Mouse (Mus musculus) megakaryocyte-erythroid progenitor cell, adult 5-6 weeks (primary cell): Measurements from ENCODE around the gene Ccdc158. TPM values are rescaled to one million over a fixed set of nuclear protein-coding genes. Genes with fewer than 3 reads are reported as not detected.

Source experiments
- ATAC-seq: replicated peaks from 2 replicates; pipeline ENCODE4 v1.8.0; 2016; ENCODE audit warnings: mild to moderate bottlenecking, inconsistent platforms; ENCODE audit not compliant: severe bottlenecking, poor library complexity, low FRiP score, low TSS enrichment
- total RNA-seq, 2 experiments: library from RNA; stranded (forward) in 1 of 2; stranded (reverse) in 1 of 2; fragments of 200-1000, 215-1000 nt in 1 of 2; fragments of >200 nt in 1 of 2; fragmentation: Nextera tagmentation in 1 of 2; gene quantifications; 2 replicates each; pipeline ENCODE4 v1.2.3; 2014 to 2017

The Ccdc158 gene
- total RNA-seq (2014; fragmentation: Nextera tagmentation) (4.2 and 4.7 TPM in 2 replicates), total RNA-seq (2017) (6.4 and 8.7 TPM in 2 replicates)

DNA sequence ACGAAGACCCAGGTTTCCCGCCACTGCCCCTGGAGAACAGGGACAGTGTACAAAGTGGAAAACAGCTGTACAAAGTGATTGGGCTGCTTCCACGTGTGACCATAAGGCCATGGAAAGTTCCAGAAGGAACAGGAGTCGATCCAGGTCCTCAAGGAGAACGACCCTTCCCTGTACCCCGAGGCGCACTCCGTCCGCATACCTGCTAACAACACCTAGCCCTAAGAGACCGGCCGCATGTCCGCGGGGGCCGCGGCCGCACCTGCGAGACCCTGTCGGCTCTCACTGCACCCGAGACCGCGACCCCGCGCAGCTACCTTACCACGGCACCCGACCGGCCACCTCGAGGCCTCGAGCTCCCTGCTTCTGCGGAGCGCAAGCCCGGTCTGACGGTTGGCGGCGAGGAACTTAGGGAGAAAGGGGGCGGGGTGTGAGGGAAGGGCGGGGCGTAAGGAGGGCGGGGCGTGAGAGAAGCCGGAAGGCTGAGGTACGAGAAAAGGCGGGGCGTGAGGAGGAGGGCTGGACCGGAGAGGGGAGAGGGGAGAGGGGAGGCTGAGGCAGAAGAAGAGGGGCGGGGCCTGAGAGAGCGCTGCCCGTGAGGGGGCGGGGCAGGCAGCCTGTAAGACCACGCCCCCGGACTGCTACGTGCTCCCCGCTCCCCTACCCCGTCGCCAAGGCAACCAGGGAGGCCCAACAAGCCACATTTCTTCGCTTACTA is at the start of gene Ccdc158:
Gene Ccdc158, minus strand, starts transcription at position 413 of the 715 bp plus-strand sequence.
- ATAC-seq: peak; percentile 91

DNA sequence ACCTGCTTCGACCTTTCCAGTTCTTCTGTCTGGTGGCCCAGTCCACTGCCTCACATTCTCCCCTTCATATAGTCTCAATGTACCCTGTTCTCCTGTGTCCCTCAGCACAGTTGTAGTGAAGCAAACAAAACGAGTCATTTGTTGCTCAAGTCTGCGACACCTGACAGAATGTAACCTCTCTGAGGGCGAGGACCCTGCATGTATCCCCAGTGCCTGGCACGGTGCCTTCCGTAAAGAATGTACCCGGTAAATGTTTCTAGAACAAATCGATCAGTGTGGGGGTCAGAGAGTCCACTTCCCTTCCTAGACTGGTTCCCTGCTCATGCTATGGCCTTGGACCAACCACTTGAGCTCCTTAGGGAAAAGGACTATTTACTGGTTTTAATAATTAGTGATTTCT is 46.5 kb upstream of the Ccdc158 start:
- no peak for ATAC-seq

DNA sequence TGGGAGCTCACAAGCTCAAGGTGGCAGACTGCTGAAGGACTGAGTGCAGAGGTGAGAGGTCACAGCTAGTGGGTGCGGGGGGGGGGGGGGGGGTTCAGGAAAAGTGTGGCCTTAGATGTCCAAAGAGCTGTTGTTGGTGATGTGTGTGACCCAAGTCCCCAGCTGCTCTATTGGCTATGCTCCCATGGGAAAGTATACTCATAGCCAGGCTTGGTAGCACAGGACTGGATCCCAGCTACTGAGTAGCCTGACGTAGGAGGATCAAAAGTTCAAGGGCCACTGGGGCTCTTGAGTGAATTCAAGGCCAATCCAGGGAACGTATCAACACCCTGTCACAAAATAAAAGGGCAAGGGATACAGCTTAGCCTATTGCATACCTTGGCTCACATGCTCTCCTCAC is 43.8 kb upstream of the Ccdc158 start:
- no peak for ATAC-seq

DNA sequence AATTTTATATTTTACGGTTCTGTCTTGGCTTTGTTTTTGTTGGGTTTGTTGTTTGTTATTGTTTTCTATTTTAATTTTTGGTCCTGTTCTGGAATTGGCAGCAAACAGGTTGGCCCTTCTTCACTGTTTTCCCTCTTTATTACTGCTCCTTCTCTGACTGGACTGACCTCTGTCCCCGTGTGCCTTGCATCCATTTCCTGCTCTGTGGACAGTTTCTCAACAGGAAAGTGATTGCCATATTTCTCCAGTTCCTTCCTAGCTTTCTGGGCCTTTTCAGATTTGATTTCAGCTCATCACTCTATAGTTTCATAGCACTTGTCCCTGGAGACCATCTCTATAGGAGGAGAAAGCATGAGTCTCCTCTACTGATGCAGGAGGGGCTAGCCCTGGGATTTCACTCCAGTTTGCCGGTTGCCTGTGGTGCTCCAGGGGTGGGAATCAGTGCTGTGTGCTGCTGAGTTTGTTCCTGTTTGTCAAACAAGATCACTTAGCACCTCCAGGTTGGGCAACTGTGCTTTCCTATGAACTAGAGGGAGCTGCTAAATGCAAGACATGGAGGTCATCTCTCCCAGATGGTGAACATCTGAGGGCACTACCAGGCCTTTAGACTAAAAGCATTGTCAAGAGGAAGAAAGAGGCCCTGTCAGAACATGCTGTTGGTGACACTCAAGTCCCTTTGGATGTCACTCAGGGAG is 42.7 kb upstream of the Ccdc158 start:
- no peak for ATAC-seq

DNA sequence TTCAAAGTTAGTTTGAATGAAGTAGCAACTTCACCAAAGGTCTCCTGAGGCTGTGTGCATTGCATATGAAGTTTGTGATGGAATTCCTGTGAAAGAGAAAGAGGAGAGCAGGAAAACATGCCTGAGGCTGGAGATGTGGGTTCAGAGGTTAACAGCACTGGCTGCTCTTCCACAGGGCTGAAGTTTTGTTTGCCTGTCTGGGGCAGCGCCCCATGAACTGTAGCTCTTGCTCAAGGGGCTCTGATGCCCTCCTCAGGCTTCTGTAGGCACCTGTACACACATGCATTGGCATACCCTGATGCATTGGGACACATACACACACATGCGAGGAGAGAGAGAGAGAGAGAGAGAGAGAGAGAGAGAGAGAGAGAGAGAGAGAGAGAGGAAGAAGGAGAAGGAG is 40.8 kb upstream of the Ccdc158 start:
- no peak for ATAC-seq

DNA sequence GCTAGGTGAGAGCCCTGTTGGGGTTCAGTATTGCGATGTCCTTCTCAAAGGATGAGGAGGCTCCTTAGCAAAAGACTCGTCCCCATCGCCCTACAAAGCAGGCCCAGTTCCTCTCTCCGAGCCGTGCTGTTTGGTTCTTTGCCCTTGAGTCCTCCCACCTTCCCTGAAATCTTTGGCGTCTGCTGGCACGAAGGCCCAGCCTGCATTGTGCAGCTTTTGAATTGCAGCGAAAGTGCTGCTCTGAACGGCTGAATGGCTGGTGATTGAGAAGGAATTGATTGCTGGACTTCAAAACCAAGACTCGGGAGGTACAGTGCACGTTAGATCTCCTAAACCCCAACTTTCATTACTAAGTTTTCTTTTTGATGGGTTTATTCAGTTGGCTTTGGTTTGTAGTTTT is 40.2 kb upstream of the Ccdc158 start:
- no peak for ATAC-seq

DNA sequence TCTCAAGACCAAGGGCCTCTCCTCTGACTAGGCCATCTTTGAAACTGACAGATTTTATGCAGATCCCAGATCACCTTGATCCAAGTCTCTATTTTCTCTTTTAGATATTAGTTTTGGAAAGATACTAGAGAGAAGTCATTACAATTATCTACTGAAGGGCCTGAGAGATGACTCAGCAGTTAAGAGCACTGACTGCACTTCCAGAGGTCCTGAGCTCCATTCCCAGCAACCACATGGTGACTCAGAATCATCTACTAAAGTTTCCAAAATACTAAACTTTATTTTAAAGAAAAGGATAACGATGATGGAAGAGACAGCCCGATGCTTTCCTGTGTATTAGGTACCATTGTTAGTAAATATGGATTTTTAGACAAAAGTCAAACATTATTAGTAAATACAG is 39.8 kb upstream of the Ccdc158 start:
- ATAC-seq: no peak

DNA sequence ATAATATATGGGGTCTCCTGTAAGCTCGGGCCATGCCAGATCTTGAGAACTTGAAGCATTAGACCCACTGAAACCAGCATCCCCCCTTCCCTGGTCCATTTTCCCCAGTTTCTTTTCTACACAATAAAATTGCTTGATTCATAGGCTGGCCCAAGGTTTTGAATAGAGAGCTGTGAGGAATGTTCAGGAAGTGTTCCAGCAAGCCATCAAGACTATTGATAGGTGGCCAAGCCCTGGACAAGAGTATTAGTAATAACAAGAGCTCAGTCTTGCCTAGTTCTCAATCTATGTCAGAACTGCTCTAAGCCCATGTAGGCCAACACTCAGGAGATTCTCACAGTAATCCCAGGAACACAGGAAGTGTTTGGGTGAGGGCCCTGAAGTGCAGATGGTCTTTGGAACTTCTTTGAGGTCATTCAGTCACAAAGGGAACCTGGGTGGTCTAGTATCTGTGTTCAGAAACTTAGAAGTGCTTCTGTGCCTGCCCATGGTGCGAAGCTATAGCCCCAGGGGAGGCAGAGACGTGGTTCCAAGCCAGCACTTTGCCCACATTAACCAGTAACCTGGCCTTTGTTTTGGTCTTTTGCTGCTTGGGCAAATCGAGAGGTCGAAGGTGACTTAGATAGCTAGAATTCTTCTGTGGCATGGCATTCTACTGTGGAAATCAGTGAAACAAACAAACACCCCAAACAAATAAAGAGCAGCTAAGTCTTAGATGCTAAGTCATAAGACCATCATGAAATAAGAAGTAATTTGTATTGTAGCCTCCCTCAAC is 37.7 kb upstream of the Ccdc158 start:
- no peak for ATAC-seq

DNA sequence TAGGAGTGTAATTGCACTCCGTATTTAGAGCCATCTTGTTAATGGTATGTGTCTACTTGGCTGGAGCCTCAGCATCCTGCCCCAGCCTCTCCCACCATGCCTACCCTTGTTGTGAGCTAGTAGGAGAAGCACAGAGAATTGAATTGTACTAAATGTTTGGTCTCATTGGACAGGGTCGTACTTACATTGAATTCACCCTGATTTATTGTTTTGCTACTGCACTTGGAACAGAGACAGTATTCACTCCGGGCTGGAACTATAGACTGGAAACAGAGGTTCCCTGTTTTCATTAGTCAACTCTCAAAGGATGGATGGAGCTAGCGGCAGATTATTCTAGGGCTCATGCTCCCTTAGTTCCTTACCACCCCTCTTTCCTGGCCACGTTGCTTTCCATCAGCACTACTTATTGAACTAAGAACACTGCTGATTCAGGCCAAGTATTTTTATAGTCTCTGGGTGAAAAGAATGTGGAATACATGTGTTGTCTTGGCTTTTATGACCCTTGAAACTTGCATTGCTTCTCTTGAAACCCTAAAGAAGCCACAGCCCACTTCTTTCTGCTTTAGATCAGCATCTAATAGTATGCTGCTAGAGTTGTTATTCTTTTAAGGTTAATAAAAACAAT is 36.7 kb upstream of the Ccdc158 start:
- no peak for ATAC-seq

DNA sequence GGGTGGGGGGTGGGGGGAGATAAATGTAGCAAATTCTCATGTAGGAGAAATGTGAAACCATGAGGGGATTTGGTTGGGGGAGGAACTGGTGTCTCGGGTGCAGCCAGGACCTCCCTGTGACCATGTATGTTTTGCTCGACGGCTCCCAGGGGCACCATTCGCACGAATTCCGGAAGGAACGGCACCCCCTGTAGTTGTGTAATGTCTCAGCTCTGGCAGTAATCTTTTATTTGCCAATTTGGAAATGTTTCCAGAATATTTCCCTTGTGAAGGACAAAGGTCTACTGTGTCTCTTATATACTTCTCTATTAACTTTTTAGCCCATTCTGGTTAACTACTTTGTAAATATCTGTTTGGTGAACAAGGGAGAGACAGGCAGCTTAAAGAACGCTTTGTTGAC is 35.7 kb upstream of the Ccdc158 start:
- no peak for ATAC-seq

DNA sequence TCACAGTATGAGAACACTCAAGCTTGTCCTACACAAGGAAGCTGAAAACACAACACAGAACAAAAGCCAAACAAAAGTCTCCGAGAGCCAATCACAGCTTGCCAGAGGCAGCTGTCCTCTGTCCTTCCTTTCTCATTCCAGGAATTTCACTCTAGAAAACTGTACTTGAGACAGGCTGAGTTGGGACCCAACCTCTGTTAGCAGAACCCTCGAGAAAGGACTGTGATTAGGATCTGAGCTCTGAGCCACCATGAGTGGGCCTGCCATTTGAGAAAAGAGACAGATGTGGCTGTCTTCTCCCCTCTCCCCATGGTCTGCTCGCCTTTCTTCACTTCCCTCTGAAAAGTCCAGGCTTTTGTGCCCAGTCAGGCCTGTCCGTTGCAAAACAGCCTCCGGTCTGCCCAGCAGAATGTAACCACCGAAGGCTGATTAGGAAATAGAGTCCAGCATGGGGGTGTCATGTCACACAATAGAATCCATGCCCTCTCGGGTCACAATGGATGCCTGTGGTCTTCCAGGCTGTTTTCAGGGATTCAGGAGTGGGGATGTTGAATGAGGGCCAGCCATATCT is 32.9 kb upstream of the Ccdc158 start:
- no peak for ATAC-seq

DNA sequence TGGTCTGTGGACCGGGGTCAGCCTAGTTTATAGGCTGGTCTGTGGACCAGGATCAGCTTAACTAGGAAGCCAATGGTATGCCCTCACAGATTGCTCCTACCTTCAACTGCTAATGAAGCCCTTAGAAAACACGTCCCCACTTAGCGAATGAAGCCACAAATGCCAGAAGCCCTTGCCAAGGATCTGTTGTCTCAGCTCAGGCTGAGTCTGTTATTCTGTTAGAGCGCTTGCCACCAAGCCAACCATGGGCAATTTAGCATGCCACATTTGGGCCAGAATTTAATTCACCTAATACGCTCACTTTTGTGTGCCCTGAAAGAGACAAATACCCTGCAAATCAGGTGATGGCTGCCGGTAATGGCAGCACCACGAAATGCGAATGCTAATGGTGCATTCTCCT is 28.6 kb upstream of the Ccdc158 start:
- no peak for ATAC-seq

DNA sequence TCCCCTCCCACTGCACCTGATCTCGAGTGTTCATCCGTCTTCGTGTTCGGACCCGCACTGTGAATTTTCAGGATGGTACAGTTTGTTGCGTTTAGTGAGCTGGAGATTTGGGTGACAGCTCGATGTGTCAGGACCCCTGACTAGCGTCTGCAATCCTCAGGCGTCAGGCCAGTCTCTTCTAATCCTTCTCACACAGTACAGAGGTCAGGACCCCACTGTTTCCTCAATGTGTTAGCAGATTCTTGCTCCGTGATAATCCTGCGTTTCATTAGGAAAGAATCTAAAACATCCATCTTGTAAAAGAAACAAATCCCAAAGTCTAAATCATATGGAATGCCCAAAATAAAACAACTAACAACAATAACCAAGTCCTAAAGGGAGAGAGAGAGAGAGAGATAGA is 26.7 kb upstream of the Ccdc158 start:
- no peak for ATAC-seq

DNA sequence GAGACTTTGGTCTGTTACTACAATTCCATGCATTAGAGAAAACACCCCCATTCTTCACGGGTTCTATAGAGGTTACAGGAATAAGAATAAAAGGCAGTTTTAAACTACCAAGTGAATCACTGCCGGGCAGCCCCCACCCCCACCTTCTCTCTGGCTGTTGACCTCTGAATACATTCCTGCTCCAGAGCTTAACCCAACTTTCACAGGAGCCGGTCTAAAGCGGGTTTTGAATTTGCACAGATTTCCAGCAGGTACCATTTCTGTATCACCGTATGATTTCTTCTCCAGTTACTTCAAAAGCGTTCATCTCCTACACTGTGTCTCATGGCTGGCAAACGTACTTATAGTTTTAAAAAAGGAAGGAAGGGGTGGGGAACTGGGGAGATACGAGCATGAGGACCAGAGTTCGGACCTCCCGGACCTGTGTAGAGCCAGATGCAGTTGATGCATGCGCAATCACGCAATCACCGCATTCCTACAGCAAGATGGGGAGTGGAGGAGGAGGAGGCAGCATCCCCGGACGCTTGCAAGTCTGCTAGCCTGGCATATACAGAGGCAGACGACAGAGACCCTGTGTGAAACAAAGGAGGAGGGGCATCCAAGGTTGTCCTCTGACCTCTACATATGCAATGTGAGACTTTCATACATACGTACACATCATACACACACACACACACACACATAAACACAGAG is 23.9 kb upstream of the Ccdc158 start:
- no peak for ATAC-seq

DNA sequence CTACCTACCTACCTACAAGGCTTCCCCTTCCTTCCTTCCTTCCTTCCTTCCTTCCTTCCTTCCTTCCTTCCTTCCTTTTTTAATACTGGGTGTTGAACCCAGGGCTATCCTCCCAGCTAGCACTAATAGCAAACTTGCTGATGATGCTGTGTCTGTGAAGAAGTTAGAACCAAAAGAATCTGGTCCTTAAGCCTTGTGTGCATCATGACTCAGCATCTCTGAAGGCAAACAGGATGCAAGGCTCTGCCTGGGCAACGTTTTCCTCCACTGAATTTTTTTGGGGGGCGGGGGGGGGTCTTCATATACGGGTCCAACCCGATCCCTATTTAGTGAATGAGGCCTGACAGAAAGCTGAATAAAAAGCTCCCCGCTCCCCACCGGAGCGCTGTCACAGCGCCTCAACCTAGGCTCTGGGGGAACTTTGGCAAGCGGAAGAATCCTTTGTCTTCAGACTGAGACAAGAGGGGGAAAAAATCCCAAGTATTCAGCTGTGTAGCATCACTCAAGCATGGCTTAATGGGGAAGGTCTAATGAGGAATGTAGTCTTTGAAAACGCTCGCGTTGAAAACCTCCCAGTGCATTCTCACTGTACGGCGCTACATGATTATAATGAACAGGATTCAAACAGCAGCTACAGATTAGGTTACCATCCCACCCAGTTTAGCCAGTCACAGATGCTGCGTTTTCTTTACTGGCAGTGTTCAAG is 23.2 kb upstream of the Ccdc158 start:
- no peak for ATAC-seq

DNA sequence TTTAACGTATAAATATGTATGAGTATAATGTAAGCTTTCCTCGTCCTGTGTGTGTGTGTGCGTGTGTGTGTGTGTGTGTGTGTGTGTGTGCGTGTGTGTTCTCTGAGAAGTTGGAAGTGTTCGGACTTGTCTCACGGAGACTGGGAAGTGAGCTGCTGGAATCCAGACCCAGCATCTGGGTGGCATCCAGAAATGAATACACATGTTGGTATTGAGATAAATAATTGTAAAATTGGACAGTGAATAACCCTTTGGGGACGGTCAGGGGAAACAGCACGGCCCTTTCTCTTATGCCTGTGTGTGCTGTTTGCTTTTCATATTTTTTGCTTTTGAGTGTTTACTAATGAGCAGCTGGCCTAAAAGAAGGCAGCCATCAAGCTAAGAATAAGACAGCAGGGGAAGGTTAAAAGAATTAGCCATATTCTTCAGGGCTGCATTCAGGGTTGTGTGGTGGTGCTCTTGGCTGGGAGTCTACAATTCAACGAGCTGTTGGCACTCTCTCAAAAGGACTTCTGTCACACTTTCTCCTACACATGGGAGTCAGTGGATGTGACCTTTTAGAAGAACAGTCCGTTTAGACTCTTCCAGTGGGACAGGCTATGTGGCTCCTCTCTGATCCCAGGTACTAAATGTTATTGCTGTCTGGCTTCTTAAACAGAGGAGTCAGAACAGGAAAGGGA is 19.4 kb upstream of the Ccdc158 start:
- ATAC-seq: no peak

DNA sequence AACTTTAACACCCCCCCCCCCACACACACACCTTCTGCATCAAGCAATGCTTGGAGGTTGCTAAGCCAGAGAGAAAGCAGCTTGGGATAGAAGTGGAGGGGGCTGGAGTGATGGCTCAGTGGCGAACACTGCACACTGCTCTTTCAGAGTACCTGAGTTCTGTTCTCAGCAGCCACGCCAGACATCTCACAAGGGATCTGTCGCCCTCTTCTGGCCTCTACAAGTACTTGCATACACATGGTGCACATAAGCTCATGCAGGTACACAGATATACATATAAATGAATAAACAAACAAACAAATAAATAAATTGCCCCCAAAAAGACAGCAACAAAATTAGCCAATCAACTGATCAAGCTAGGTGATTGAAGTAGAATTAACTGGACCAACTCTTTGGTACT is 18.7 kb upstream of the Ccdc158 start:
- ATAC-seq: no peak
